Mouse (Mus musculus): ENCODE measurements at regions not wholly inside any gene's neighbourhood (a gene's known extent, or its start where the extent isn't known, plus 50 kb on each side); places are given as distances from the start of the nearest gene placed in this dataset.
A peak's percentile ranks its signal among the peaks of the same experiment; 100 is the strongest.

DNA sequence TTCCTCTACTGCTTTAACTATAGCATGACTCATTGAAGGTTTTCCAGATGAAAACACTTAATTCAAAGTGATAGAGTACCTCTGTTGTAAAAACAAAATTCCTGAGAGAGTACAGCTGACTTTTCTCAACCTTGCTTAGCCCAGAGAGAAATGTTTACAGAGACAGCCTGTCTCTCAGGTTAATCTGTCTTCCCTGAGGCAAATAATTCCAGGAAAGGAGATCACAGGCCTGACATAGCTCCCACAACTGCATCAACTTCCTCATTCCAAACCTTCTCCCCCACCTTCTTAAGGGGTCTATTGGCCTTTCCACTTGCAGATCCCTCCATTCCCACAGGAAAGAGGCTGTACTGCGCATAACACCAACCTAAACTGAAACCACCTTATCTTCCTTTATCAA is 586.1 kb upstream of the Impad1 start:
- intact Hi-C loops (cut with DNase I), result no loop called here

DNA sequence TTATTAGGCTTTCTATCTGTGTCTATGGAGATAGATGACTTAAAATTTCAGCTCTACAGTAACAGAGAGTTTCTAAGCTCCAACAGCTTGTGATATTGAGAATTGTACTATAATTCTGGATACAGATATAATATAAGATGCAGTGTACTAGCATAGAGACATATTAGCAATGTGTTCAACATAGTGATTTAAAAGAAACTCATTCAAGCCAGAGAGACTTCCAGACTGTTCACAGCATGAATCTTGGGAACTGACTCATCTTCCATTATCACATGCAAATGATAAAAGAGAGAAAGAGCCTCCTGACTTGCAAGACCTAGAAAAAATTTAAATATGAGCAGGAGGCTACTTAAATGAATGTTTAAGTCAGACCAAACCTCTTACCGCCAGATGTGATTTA is 565.1 kb upstream of the Impad1 start:
- intact Hi-C loops (cut with DNase I), result no loop called here
- no peak for DNase-seq

More for the DNA sequence above, 586.1 kb upstream of the Impad1 start:
- no peak for DNase-seq

DNA sequence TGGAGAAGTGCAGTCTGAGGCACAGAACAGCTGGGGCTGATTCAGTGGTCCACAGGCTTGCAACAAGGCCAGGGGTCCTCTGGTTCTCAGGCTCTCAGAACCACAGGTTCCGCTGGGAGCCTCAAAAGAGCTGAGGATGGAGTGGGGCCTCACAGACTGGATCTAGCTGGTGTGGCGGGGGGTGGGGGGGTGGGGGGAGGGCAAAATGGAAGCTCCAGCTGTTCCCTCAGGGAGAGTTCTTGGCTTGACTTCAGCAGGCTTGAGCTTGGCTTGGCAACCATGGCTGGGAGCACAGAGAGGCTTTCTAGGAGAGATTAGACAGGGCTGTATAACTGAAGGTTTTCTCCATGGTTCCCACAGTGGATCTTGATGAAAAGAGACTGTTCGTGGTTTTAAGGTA is 553.1 kb upstream of the Impad1 start:
- peak; percentile 40 to 57 for DNase-seq
- intact Hi-C loops (cut with DNase I), result no loop called here

DNA sequence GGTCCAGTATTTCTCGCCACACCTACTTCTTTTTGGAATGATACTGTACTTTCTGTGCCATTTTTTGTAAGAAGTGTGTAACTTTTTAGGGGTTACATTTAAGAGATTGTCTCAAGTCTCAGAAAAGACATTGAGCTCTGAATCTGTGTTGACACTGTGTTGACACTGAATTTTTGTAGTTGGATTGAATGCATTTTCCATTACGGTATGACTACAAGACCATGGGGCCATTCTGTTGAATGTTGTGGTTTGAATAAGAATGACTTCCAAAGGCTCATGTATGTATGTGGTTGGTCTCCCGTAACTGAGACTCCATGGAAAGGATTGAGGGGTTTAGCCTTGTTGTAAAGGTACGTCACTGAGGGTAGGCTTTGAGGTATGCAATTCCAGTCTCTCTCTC is 551.6 kb upstream of the Impad1 start:
- no peak for DNase-seq
- intact Hi-C loops (cut with DNase I), result no loop called here

DNA sequence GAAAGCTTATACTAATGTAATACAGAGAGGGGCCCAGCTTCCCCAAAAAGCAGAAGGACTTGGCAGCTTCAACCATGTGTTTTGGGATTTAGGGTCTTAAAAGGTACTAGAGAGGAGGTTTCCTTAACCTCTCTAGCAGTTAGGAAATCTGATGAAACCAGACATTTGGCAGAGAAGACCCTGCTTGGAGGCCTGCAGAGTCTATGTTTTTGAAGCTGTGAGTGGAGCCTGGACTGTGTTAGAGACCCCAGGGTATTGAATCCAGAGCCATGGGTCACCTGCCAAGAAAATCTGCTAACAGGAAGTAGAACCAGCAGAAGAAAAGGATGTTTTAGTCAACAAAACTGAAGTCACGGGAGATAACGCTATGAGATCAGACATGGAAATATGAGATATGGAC is 551.2 kb upstream of the Impad1 start:
- intact Hi-C loops (cut with DNase I), result no loop called here
- peak; percentile 35 to 39 for DNase-seq

DNA sequence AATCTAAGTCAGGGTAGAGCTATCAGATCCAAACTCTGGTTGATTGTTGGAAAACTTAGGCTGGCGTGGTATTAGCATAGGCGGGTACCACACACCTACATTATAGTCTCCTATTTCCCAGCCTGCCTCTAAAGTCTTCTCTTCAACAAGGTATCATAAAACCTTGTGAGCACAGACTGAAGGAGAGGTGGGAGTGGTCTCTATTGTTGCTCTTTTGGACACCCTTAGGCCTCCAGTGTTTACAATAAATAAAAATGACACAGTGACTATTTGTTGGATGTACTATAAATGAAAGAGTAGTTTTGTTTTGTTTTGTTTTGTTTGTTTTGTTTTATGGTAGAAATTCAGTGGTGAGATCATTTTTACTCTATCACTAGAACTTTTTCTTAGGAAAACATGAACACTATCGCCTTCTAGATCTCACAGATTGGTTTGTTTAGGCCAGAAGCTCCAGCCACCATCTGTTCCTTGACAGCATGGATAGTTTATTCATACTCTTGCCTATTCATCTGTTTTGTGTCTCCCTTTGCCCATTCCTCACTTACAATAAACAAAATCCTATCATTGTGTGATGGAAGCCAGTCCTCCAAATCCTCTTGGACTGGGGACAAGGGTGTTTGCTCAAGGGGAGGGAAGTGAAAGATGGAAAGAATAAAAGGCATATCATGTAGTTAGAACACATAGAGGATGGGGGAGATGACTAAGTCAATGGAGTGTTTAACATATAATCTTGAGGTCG is 544.2 kb upstream of the Impad1 start:
- DNase-seq, result no peak
- intact Hi-C loops (cut with DNase I), result no loop called here

DNA sequence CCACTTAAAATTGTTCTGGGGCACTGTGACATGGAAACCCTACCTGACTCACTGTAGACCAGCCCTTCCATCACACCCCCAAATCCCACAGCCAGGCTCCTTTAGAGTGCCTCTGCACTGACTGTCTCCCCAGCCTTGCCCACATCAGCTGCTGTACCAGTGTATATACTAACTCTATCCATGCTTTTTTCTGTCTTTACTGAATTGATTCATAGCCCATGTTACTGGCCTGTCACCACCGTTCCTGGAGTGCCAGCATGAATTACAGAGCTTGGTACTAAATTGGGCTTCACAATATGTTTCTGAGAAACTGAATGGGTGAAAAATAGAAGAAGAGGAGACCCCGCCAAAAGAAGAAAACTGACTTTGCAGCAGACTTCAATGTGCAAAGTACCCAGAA is 541.9 kb upstream of the Impad1 start:
- intact Hi-C loops (cut with DNase I), result no loop called here
- DNase-seq, result no peak

DNA sequence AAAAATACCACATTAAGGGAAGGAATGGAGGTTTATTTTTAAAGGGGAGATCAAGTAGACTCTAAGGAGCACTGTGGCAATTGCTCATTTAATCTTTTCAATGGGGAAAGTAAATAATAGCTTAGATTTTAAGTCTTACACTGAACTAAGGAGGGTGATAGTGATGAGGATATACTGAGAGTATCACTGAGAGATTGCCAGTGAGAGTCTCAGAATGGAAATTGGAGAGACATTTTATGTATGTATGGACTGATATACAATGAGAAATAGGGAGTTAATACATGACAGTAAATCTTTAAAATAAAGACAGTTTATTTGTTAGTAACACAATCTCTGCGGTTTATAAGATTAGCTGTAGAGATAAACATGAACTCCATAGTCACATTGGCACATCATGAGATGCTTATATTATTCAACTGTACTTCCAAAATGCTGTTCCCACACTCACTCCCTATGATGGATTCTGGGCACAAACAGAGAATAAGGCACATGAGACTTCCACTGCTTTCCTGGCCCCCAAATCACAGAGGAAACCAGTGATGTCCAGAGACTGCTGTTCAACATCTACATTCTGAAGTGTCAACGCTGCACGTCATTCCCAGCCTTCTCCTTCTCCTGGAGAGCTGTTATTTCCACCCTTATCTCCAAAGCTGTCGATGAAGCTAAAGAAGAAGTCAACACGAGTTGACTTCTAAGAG is 535.5 kb upstream of the Impad1 start:
- intact Hi-C loops (cut with DNase I), result no loop called here
- no peak for DNase-seq

DNA sequence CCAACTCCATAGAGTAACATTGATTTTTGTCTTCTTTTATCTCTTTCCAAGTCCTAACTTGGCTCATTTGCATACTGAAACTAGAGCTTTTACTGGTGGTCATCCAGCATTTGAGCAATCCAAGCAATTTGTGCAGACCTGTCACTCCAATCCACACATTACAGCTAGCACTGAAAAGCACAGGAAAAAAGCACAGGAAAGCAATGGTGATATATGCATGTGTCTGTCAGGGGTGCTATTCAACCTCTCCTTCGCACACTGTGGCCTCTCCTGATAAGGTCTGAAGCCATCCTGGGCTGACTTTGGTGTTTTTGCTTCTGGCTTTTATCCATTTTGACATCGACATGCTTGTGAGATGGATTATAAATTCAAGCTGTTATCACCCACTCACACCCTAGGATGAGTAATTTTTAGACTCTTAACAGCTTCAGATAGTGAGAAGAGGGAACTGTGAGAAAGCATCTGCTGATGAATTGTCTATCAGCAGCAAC is 534.1 kb upstream of the Impad1 start:
- DNase-seq, result no peak
- intact Hi-C loops (cut with DNase I), result no loop called here

DNA sequence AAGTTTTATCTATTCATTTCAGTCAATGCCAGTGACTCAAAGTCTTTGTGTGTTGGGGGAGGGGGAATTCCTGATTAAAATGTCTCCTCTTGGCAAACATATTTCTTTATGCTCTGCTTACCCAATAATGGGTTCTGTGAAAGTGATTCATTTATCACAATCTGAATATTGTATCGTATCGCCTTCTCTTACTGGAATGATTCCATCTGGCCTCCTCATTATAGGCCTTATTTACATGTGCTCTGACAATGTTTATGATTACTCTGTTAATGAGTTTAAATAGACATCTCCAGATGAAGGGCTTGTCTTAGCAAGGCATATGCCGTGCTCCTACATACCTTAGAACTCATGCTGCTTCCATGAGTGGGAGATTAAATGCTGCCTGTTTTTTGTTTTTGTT is 508.3 kb upstream of the Impad1 start:
- DNase-seq, result no peak
- intact Hi-C loops (cut with DNase I), result no loop called here

DNA sequence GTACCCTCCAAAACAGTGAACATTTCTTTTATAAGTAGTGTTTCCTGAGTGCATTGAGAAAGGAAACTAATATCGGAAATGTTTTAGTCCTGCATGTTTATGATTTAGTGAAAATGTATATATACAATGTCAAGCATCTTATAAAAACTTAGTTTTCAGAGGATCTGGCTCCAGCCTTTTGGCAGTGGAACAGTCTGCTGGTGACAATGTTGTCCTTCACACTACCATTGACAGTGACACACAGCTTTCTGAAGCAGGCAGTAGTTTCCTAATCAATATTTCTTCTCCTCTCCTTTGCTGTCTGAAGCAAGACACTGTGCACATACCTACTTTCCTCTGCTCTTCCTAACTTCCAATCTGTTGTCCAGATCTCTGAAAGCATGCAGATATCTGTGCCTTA is 507.9 kb upstream of the Impad1 start:
- intact Hi-C loops (cut with DNase I), result no loop called here

DNA sequence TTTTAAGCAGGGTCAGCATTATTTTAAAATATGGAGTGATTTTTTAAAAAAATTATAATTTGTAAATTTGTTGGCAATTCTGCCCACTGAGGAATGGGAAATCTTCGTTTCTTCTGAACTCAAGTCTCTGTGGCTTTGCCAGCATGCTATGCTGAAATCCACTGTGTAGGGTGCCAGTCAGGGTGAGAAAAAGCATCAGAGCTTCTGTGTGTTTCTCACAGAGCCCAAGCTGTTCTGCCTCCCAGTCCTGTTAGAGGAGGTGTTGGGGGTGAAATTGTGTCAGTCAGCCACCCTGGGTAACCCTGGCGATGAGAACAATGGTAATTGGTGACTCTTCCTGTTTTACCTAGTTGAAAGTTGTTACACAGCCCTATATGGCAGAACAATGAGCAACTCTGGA is 506.1 kb upstream of the Impad1 start:
- no peak for DNase-seq
- intact Hi-C loops (cut with DNase I), result no loop called here

More for the DNA sequence above, 507.9 kb upstream of the Impad1 start:
- DNase-seq, result no peak

DNA sequence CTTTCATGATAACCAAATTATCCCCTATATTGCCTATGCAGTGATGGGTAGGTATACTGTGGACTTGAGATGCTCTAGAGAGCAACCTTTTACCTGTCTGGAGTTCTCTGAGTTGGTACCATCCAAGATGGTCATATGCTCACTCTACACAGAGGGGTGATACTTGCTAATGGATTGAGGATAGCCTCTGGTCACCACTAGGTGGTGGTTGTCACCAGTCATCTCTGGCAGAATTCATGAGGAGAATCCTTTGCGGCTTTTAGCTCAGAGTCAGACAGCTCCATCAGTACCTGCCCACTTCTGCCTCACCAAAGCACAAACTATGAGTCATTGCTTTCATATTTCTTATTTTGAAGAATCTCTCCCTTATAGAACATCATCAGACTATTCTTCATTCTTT is 500.9 kb upstream of the Impad1 start:
- no peak for DNase-seq

DNA sequence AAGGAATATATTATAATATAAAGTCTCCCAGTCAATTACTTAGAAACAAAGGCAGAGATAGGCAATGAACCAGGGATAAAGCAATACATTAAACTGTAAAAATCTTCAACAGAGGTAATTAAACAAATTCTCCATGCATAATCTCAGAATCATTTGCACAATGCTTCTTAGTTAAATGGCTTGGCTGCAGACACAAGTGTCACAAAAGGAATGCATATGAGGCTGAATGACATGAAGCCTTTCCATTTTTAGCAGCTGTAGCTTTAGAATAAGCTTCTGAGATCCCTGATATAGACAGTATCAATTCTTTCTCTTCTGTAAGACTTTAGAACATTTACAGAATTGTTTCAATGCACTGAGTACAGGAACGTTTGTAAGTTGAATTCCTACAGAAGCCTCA is 483.0 kb upstream of the Impad1 start:
- intact Hi-C loops (cut with DNase I), result no loop called here
- no peak for DNase-seq

More for the DNA sequence above, 500.9 kb upstream of the Impad1 start:
- intact Hi-C loops (cut with DNase I), result no loop called here

All from heart, postnatal 14 days (tissue).